8 mouse cellular contexts compared by ENCODE assay signal in the genomic region with DNA sequence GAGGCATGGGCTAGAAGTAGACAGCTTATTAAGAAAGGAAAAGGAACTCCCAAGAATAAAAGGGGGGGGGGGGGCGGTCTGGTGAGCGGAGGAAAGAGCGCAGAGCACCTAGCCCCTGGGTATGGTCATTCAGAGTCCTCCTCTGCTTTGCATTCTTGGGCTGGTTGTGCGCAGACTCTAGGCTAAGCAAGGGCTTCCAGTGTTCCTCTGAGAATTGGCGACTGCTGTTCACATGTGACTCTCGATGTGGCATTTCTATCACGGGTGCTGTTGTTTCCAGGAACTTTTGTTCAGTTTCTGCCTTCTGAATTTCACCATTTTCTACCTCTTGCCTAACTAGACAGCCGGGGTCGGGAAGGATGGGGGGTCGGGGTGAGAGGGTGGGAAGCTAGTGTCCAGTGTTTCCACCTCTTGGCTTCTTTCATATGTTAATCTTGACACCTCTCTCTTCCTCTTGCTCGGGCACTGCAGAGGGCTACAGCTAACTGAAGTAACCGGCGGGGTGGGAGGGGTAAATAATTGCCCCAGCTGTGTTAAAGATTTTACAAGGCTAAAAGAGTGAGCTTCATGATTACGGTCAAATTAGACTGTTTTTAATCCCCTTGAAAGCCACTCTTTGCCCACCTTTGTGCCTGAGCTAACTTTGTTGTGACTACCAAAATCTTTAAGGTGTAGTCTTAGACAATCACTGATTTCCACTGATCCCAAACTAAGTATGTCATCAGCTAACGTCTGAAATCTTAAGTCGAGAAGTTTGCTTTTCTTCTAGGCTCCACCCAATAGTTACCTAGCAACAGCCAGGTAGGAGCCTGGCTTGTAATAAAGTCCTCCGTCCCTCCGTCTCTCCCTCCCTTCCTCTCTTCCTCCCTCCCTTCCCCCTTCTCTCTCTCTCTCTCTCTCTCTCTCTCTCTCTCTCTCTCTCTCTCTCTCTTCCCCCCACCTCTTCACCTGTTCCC.
DNase-seq lines count a peak whose midpoint lies in the region; ATAC-seq and TF ChIP-seq lines count a peak whose summit lies in the region.

No protein-coding gene starts in this region.

- H3K36me3 ChIP-seq in heart, embryonic 15.5 days: no peaks in the 10 kb centered on the region
- no peaks in the 10 kb centered on the region for H3K36me3 ChIP-seq in embryonic facial prominence, embryonic 11.5 days (replicated peaks; ENCODE audit: control insufficient read depth, insufficient read depth, low read depth, low read length)
- no peaks in the 10 kb centered on the region for H3K36me3 ChIP-seq in hindbrain, postnatal 0 days (ENCODE audit: insufficient read depth, low read length)
- no peaks in the 10 kb centered on the region for H3K36me3 ChIP-seq in neural tube, embryonic 11.5 days (ENCODE audit: control insufficient read depth, insufficient read depth, low read length)

- no peak for TF ChIP-seq CTCF in hindbrain, postnatal 0 days (IDR thresholded peaks at IDR 0.05; ENCODE audit: low read depth)

- peaks cover 7% of the 10 kb centered on the region for H3K27me3 ChIP-seq in heart, embryonic 15.5 days
- H3K27me3 ChIP-seq in embryonic facial prominence, embryonic 11.5 days (ENCODE audit: control insufficient read depth, insufficient read depth, low read length): no peaks in the 10 kb centered on the region
- no peaks in the 10 kb centered on the region for H3K27me3 ChIP-seq in hindbrain, postnatal 0 days (ENCODE audit: insufficient read depth, low read length)
- H3K27me3 ChIP-seq in neural tube, embryonic 11.5 days (ENCODE audit: control insufficient read depth, insufficient read depth, low read length): no peaks in the 10 kb centered on the region

- 0 out of 2 replicates have a peak overlapping the region, but pooled peaks have one; percentile 8 for H3K4me3 ChIP-seq in heart, embryonic 15.5 days
- no peak overlapping the region for H3K4me3 ChIP-seq in embryonic facial prominence, embryonic 11.5 days (ENCODE audit: low read depth, low read length)
- peak overlapping the region; percentile 10; the same call in 1 of the 2 replicates for H3K4me3 ChIP-seq in hindbrain, postnatal 0 days (ENCODE audit: low read length)
- no peak overlapping the region for H3K4me3 ChIP-seq in neural tube, embryonic 11.5 days (ENCODE audit: low read depth, low read length)

- DNase-seq in heart, postnatal 25 days (ENCODE audit: low spot score): no peak
- DNase-seq in embryonic facial prominence, embryonic 11.5 days (ENCODE audit: low spot score): peak; percentile 27
- peak; percentile 53 for DNase-seq in hindbrain, postnatal 0 days (ENCODE audit: low spot score)
- DNase-seq in neural tube, embryonic 11.5 days (ENCODE audit: low spot score): no peak
- DNase-seq in B cell, adult 2 months: no peak
- DNase-seq in thymus, postnatal 14 days: no peak
- DNase-seq in kidney, adult 9 months: no peak

- H3K27ac ChIP-seq in heart, embryonic 15.5 days: no peak overlapping the region
- no peak overlapping the region for H3K27ac ChIP-seq in embryonic facial prominence, embryonic 11.5 days (replicated peaks; ENCODE audit: low read depth, low read length)
- no peak overlapping the region for H3K27ac ChIP-seq in hindbrain, postnatal 0 days
- no peak overlapping the region for H3K27ac ChIP-seq in neural tube, embryonic 11.5 days (ENCODE audit: low read depth, low read length)

- H3K4me2 ChIP-seq in heart, embryonic 15.5 days: peak overlapping the region; percentile 47
- H3K4me2 ChIP-seq in embryonic facial prominence, embryonic 11.5 days (ENCODE audit: low read depth, low read length): peak overlapping the region; percentile 23
- peak overlapping the region; percentile 46 for H3K4me2 ChIP-seq in hindbrain, postnatal 0 days (ENCODE audit: low read depth, low read length)
- peak overlapping the region; percentile 36 for H3K4me2 ChIP-seq in neural tube, embryonic 11.5 days (ENCODE audit: low read depth)

- no peaks in the 10 kb centered on the region; the same call in 1 of the 2 replicates for H3K4me1 ChIP-seq in heart, embryonic 15.5 days (replicated peaks)
- H3K4me1 ChIP-seq in embryonic facial prominence, embryonic 11.5 days (ENCODE audit: control insufficient read depth, insufficient read depth, low read length): no peaks in the 10 kb centered on the region
- no peaks in the 10 kb centered on the region for H3K4me1 ChIP-seq in hindbrain, postnatal 0 days (ENCODE audit: insufficient read depth, low read length)
- H3K4me1 ChIP-seq in neural tube, embryonic 11.5 days (ENCODE audit: control insufficient read depth, insufficient read depth, low read length): peaks cover 7% of the 10 kb centered on the region; the same call in 1 of the 2 replicates

- no peak overlapping the region for H3K9ac ChIP-seq in heart, embryonic 15.5 days
- H3K9ac ChIP-seq in embryonic facial prominence, embryonic 11.5 days (replicated peaks; ENCODE audit: low read length): 0 out of 2 replicates have a peak overlapping the region, but pooled peaks have one; percentile 18
- H3K9ac ChIP-seq in hindbrain, postnatal 0 days (replicated peaks; ENCODE audit: low read length): no peak overlapping the region
- no peak overlapping the region for H3K9ac ChIP-seq in neural tube, embryonic 11.5 days (ENCODE audit: low read length)

- H3K9me3 ChIP-seq in heart, embryonic 15.5 days (replicated peaks): no peaks in the 10 kb centered on the region
- H3K9me3 ChIP-seq in embryonic facial prominence, embryonic 11.5 days (replicated peaks; ENCODE audit: control insufficient read depth, low read length): no peaks in the 10 kb centered on the region
- H3K9me3 ChIP-seq in hindbrain, postnatal 0 days (ENCODE audit: low read length): no peaks in the 10 kb centered on the region
- no peaks in the 10 kb centered on the region for H3K9me3 ChIP-seq in neural tube, embryonic 11.5 days (ENCODE audit: control insufficient read depth, low read length)

- 10% methylated on average over 18 of the region's 18 CpGs for WGBS in heart, embryonic 15.5 days
- WGBS in embryonic facial prominence, embryonic 11.5 days: 6% methylated on average over 17 of the region's 18 CpGs
- WGBS in hindbrain, postnatal 0 days: 5% methylated on average over 18 of the region's 18 CpGs
- WGBS in neural tube, embryonic 11.5 days: 5% methylated on average over 16 of the region's 18 CpGs

- no peak for ATAC-seq in heart, embryonic 15.5 days (replicated peaks; ENCODE audit: insufficient number of reproducible peaks, insufficient read depth, low FRiP score, low read depth)
- ATAC-seq in embryonic facial prominence, embryonic 11.5 days (replicated peaks; ENCODE audit: insufficient number of reproducible peaks, low FRiP score, low TSS enrichment, low read depth): 0 out of 2 replicates have a peak, but pooled peaks have one; percentile 56
- ATAC-seq in hindbrain, postnatal 0 days: no peak
- no peak for ATAC-seq in neural tube, embryonic 11.5 days (ENCODE audit: insufficient read depth, low FRiP score, low TSS enrichment)

- intact Hi-C loops in heart, postnatal 25 days (cut with DNase I): no loop called here

Comparison
In these comparisons a context has a peak if more than half of its experiments do, and no peak if none do; other contexts are left out.
1. H3K4me3 ChIP-seq: peak in heart, embryonic 15.5 days (single experiment) and hindbrain, postnatal 0 days (single experiment); none in embryonic facial prominence, embryonic 11.5 days (single experiment) and neural tube, embryonic 11.5 days (single experiment).
2. DNase-seq: peak in embryonic facial prominence, embryonic 11.5 days (single experiment) and hindbrain, postnatal 0 days (single experiment); none in heart, postnatal 25 days (single experiment), neural tube, embryonic 11.5 days (single experiment), B cell, adult 2 months (0 of 2), thymus, postnatal 14 days (single experiment) and kidney, adult 9 months (single experiment).
3. Peak in every context shown above with its lines, with median percentiles within 50 percentile points of each other: H3K4me2 ChIP-seq.